Mouse (Mus musculus) spleen, embryonic (tissue): ENCODE data around the gene Wdtc1.

Experiments
- CTCF ChIA-PET: fragments of 350-600 bp; sonication (Branson Sonifier 250); formaldehyde crosslinking; loops from one replicate; lab custom pipeline; 2022; lab: Charles Lee

Gene Wdtc1

GRCm38 (mm10) chr4:133378236-133379045 lies 25.2 kb upstream of the Wdtc1 start:
- CTCF ChIA-PET: interaction anchor here (0.6 kb wide), 1 partner anchor 9 kb away, joined by 8 read pairs; no protein-coding TSS in a partner anchor

GRCm38 (mm10) chr4:133375812-133376577 lies 22.7 kb upstream of the Wdtc1 start:
- CTCF ChIA-PET: no interaction called here

- CTCF ChIA-PET: no interaction called here
These were observed 20.7 kb upstream of the Wdtc1 start for GRCm38 (mm10) chr4:133374011-133374410.

GRCm38 (mm10) chr4:133372278-133372665 lies 19.0 kb upstream of the Wdtc1 start:
- CTCF ChIA-PET: no interaction called here

- CTCF ChIA-PET: interaction anchor here (0.6 kb wide), 2 partner anchors 194 to 1954 kb away, joined by 4 to 6 read pairs; no protein-coding TSS in a partner anchor
These were observed 18.5 kb upstream of the Wdtc1 start for GRCm38 (mm10) chr4:133371621-133372277.

- CTCF ChIA-PET: interaction anchor here (0.6 kb wide), 1 partner anchor 28 kb away, joined by 4 read pairs; no protein-coding TSS in a partner anchor
These were observed 17.3 kb upstream of the Wdtc1 start for GRCm38 (mm10) chr4:133370298-133371274.

GRCm38 (mm10) chr4:133369553-133370297 lies 16.4 kb upstream of the Wdtc1 start, which contains the start of gene Slc9a1:
Slc9a1 (plus strand) TSS chr4:133369706.
- CTCF ChIA-PET: interaction anchor here (0.7 kb wide), 2 partner anchors 9 to 88 kb away, joined by 6 to 8 read pairs; no protein-coding TSS in a partner anchor

- CTCF ChIA-PET: interaction anchor here (1.1 kb wide), 1 partner anchor 13 kb away, joined by 7 read pairs; no protein-coding TSS in a partner anchor
These were observed 1.4 kb upstream of the Wdtc1 start for GRCm38 (mm10) chr4:133354641-133355040.

- CTCF ChIA-PET: no interaction called here
These were observed 484 bp downstream of the Wdtc1 start for GRCm38 (mm10) chr4:133352797-133353196.

GRCm38 (mm10) chr4:133348051-133348775 lies 5.1 kb downstream of the Wdtc1 start:
- CTCF ChIA-PET: interaction anchor here (0.7 kb wide), 1 partner anchor 115 kb away, joined by 3 read pairs; no protein-coding TSS in a partner anchor

GRCm38 (mm10) chr4:133347624-133348023 lies 5.7 kb downstream of the Wdtc1 start:
- CTCF ChIA-PET: interaction anchor here (0.7 kb wide), 1 partner anchor 115 kb away, joined by 3 read pairs; no protein-coding TSS in a partner anchor

GRCm38 (mm10) chr4:133346577-133346976 lies 6.7 kb downstream of the Wdtc1 start:
- CTCF ChIA-PET: no interaction called here

- CTCF ChIA-PET: interaction anchor here (0.6 kb wide), 1 partner anchor 13 kb away, joined by 6 read pairs; no protein-coding TSS in a partner anchor
These were observed 7.6 kb downstream of the Wdtc1 start for GRCm38 (mm10) chr4:133345702-133346101.

GRCm38 (mm10) chr4:133344112-133344511 lies 9.2 kb downstream of the Wdtc1 start:
- CTCF ChIA-PET: interaction anchor here (0.9 kb wide), 1 partner anchor 10 kb away, joined by 3 read pairs; no protein-coding TSS in a partner anchor

- CTCF ChIA-PET: no interaction called here
These were observed 13.1 kb downstream of the Wdtc1 start for GRCm38 (mm10) chr4:133340217-133340616.

- CTCF ChIA-PET: interaction anchor here (0.6 kb wide), 1 partner anchor 273 kb away, joined by 3 read pairs; no protein-coding TSS in a partner anchor
These were observed 14.0 kb downstream of the Wdtc1 start for GRCm38 (mm10) chr4:133339148-133339749.

- CTCF ChIA-PET: no interaction called here
These were observed 14.7 kb downstream of the Wdtc1 start for GRCm38 (mm10) chr4:133338521-133339095.
